Mouse (Mus musculus) embryonic fibroblast, embryonic 13.5 days (primary cell): ENCODE results near the gene Bpifa5. TPM values are rescaled to one million over a fixed set of nuclear protein-coding genes. Genes with fewer than 3 reads are reported as not detected.

Source experiments
- H3K27ac ChIP-seq: 2 replicates; pipeline ENCODE4 v1.5.1; 2012; ENCODE audit warnings: low read length, control low read depth, inconsistent platforms; ENCODE audit not compliant: insufficient read depth
- H3K4me1 ChIP-seq: 2 replicates; pipeline ENCODE4 v1.6.1; 2011; ENCODE audit warnings: low read length; ENCODE audit not compliant: control insufficient read depth, insufficient read depth
- H3K4me3 ChIP-seq: 2 replicates; pipeline ENCODE4 v1.5.1; 2011; ENCODE audit warnings: mild to moderate bottlenecking, control low read depth, low read length; ENCODE audit not compliant: insufficient read depth
- CTCF ChIP-seq: IDR thresholded peaks from 2 replicates; pipeline ENCODE4 v1.5.1; 2011; ENCODE audit warnings: mild to moderate bottlenecking, control low read depth, low read length, moderate library complexity, borderline replicate concordance; ENCODE audit not compliant: insufficient read depth
- POLR2A ChIP-seq: IDR thresholded peaks from 2 replicates; pipeline ENCODE4 v1.6.1; 2011; ENCODE audit warnings: low read depth, mild to moderate bottlenecking, control low read depth, low read length, moderate library complexity
- polyA plus RNA-seq: library from polyadenylated mRNA; stranded (reverse); fragments of >200 nt; gene quantifications from 2 replicates; pipeline ENCODE4 v1.2.4, GENCODE M21; 2011; ENCODE audit warnings: low read depth; ENCODE audit not compliant: missing spikeins, insufficient read length

Bpifa5 gene
- polyA plus RNA-seq, 1 experiment = not detected

DNA sequence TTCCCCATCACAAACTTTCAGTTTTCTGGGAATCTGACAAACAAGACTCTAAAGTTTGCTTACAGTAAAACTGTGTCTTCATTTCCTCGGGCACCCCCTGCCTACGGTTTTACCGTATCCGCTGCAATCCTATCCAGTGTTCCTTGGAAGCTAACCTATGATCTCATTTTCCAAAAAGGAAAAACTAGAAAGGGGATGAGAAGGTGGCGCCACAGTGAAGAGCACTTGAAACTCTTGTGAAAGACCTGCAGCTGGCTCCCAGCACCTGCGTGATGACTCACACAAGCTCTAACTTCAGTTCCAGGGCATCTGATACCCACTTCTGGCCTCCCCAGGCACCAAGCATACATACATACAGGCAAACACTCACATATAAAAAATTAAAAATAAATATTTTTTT lies 22.9 kb downstream of the Bpifa5 start:
- Histone ChIP-seq H3K4me3 (no peak overlapping the region), H3K27ac (no peak overlapping the region), H3K4me1 (no peaks in the 10 kb centered on the region)
- TF ChIP-seq POLR2A = no peak
- no peak for TF ChIP-seq CTCF

DNA sequence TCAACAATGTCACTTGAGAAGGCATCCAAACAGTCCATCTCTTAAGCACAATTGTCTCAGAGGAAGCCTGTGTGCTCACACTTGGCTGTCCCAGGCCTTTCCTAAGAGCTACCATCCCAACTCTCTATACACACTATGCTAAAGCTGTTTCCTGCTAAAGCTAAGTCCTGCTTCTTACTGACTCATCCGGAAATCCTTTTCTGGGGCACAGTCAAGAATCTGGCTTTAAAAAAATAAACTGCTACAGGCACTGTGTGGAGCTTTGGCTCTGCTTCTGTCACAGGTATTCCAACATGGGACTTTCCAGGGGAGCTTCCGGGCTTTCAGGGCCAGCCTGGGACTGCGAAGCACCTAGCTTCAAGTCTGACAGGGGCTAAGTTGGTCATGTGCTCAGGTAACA lies 23.3 kb downstream of the Bpifa5 start:
- TF ChIP-seq CTCF (no peak), POLR2A (no peak)
- no peak overlapping the region for H3K27ac ChIP-seq
- no peak overlapping the region for H3K4me3 ChIP-seq
- no peaks in the 10 kb centered on the region for H3K4me1 ChIP-seq

DNA sequence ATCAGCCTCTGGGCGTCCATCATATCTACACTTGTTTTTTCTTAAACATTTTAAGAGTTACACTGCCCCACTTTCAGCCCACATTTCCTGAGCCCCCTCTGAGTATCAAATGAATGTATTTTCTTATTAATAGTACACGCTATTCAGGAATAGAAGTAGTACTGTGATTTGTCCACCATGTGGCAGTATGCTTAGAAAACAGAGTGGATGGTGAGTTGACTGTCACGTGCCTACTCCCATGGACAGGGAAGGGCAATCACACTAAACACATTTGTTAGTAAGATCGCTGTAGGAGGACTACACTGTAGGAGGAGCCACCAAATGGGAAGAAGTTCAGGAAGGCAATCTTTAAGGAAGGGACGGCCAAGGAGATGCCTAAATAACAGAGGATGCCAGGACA lies 25.1 kb downstream of the Bpifa5 start:
- H3K4me1 ChIP-seq = no peaks in the 10 kb centered on the region
- no peak overlapping the region for H3K4me3 ChIP-seq
- no peak for TF ChIP-seq POLR2A
- no peak overlapping the region for H3K27ac ChIP-seq

DNA sequence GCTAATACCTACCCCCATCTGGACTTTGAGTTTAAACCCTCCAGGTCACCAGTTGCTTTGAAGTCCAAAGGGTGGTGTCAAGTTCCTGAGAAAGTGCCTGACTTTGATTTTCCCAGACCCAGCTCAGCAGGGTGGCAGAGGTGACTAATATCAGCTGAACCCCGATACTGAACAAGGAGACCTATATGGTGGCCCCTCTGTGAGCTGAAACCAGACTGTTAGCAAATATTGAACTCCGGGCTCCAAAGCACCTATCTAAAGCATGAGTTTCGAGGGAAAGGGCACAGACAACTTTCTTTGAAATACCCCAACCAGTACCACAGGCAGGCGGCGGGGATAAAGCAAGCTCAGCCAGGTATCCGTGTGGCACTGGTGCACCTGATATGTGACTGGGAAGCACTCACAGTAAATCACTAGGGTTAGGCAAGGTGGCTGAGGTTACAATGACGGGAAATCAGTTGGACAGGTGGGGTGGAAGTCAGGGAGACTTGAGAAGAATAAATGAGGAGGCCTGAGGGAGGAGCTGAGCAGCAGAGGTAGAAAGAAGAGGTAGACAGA lies 27.5 kb downstream of the Bpifa5 start:
- TF ChIP-seq POLR2A = no peak
- TF ChIP-seq CTCF = no peak

DNA sequence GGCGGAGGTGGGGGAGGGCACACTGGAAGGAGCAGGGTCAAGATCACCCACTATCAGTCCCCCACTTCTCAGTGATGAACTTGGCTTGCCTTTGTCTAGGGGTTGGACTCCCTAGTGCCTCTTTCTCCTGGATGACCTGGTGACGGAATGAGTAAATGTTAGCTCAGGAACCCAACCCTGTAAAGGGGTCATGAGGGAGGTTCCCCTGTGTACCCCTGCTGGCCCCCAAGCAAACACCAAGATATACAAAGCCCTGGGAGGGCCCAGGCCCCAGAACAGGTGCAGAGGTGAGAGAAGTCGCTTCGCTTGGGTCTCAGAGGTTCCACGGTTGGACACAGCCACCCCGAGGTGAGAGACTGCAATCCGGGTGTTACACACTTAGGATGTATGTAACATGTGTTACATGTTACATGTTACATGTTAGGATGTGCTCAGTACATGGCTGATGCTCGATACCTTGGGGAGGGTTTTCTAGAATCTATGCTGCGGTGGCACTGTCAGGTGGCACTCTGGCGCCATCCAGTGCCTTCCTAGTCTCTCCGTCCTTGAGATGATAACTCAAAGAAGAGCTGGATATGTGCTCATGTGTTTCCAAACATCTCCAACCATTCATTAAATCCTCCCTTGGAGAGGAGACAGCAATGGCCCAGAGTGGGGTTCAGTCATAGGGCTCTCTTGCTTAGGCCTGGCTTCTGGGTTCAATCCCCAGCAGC lies 28.3 kb downstream of the Bpifa5 start, which contains the start of gene Bpifb1:
Gene Bpifb1 (plus strand): TSS at position 273 of the 713 bp plus-strand sequence.
- TF ChIP-seq CTCF (no peak), POLR2A (no peak)
- H3K27ac ChIP-seq = no peak within 1 kb of the TSS
- no peak within 1 kb of the TSS for H3K4me3 ChIP-seq
- H3K4me1 ChIP-seq = no peaks in the 10 kb centered on the region

More for the DNA sequence above, 27.5 kb downstream of the Bpifa5 start:
- Histone ChIP-seq H3K27ac (no peak overlapping the region), H3K4me1 (no peaks in the 10 kb centered on the region), H3K4me3 (no peak overlapping the region)

DNA sequence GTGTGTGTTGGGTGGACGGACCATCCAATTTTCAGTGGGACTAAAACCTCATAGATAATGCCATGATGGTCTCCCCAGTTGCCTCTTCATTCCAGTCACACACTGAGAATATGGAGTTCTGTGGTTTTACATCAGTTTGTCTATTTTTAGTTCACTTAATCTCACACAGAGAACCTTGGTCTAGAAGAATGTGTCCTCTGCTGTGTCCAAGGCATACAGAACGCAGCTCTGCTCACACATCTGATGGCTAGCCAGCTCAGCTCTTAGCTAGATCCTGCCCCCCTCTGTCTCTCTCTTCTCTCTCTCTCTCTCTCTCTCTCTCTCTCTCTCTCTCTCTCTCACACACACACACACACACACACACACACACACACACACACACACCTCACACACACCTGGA lies 29.7 kb downstream of the Bpifa5 start:
- no peaks in the 10 kb centered on the region for H3K4me1 ChIP-seq
- no peak overlapping the region for H3K27ac ChIP-seq
- no peak for TF ChIP-seq CTCF
- no peak for TF ChIP-seq POLR2A
- H3K4me3 ChIP-seq = no peak overlapping the region

DNA sequence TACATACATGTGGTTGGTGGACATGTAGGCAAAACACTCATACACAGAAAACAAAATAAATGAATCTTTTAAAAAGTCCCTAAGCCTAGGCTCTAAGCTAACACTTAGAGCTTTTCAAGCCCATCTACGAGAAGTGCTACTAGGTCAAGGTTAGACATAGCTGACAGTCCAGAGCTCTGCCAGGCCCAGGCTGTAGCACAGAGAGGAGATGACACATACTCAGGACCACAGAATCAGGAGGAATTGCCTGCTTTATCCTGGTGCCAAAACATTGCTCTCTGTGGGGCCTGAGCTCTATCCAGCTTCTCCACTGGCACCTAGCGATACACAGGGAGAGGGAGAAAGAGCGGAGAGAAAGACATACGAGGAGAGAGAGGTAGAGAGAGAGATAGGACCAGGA lies 30.7 kb downstream of the Bpifa5 start:
- Histone ChIP-seq H3K4me3 (no peak overlapping the region), H3K4me1 (no peaks in the 10 kb centered on the region)
- TF ChIP-seq POLR2A = no peak
- TF ChIP-seq CTCF = no peak

DNA sequence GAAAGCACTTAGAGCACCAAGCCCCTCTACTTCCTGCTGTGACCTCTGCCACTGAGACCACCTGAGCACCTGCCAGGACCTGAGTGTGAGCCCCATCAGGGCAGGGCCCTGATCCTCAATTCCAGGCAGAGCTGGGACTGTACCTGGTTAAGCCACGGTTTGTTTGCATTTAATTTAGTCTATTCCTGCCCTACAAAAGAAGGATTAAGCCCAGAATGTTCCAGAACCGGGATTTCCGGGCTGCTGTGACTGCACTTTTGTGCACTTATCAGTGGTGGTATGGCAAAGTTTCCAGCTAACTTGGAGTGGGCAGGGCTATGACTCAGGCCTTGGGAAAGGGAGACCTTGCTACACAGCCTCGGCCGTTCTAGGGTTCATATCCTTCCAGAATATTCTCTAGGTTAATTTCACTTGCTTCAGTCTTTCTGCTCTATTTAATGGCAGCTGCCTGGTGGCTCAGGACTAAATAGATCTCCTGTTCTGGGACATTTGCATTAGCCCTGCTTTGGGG lies 31.6 kb downstream of the Bpifa5 start:
- H3K27ac ChIP-seq = no peak overlapping the region
- H3K4me3 ChIP-seq = no peak overlapping the region
- no peaks in the 10 kb centered on the region for H3K4me1 ChIP-seq
- TF ChIP-seq CTCF = no peak
- no peak for TF ChIP-seq POLR2A

More for the DNA sequence above, 30.7 kb downstream of the Bpifa5 start:
- no peak overlapping the region for H3K27ac ChIP-seq

DNA sequence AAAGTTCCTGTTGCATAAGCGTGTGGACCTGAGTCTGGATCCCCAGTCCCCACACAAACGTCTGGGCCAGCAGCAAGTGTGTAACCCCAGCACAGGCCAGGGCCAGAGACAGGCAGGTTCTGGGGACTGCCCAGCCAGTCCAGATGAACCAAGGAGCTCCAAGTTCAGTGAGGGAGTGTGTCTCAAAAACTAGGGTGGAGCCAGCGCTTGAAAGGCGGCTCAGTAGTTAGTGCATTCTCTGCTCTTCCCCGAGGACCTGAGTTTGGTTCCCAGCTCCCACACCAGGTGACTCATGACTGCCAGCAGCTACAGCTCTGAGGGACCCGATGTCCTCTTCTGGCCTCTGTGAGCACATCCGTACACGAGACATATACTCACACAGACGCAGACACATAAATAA lies 34.6 kb downstream of the Bpifa5 start:
- no peaks in the 10 kb centered on the region for H3K4me1 ChIP-seq
- TF ChIP-seq POLR2A (no peak), CTCF (no peak)
- no peak overlapping the region for H3K27ac ChIP-seq
- no peak overlapping the region for H3K4me3 ChIP-seq

DNA sequence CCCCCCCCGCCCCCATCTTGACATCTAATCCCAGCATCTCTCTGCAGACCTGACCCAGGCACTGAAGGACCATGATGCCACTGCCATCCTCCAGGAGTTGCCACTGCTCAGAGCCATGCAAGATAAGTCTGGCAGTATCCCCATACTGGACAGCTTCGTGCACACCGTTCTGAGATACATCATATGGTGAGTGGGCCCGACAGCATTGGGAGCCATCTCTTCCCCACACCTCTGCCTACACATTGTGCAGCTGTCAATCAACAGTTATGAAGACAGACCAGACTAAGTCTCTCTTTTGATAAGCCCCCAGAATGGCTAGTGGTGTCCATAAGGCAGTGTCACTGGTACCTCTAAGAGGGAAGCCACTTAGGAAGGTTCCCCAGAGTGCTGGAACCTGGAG lies 42.2 kb downstream of the Bpifa5 start:
- Histone ChIP-seq H3K4me1 (no peaks in the 10 kb centered on the region), H3K4me3 (no peak overlapping the region), H3K27ac (no peak overlapping the region)
- TF ChIP-seq POLR2A (no peak), CTCF (no peak)
